Mouse (Mus musculus) cortical plate, adult 2 months (tissue): Measurements from ENCODE around the gene Zfp148. TPM values are rescaled to one million over a fixed set of nuclear protein-coding genes. Genes with fewer than 3 reads are reported as not detected.

ENCODE experiments used
- H3K27ac ChIP-seq: fragments of 200-500 bp; 2 replicates; pipeline ENCODE4 v1.5.1; 2012; ENCODE audit warnings: low read length, control low read depth, inconsistent platforms; ENCODE audit not compliant: insufficient read depth
- H3K4me1 ChIP-seq: fragments of 200-500 bp; 2 replicates; pipeline ENCODE4 v1.6.1; 2011; ENCODE audit warnings: low read length; ENCODE audit not compliant: control insufficient read depth, insufficient read depth
- H3K4me3 ChIP-seq: fragments of 200-500 bp; 2 replicates; pipeline ENCODE4 v1.5.1; 2011; ENCODE audit warnings: mild to moderate bottlenecking, low read length, control low read depth; ENCODE audit not compliant: insufficient read depth
- CTCF ChIP-seq: fragments of 200-500 bp; IDR thresholded peaks from 2 replicates; pipeline ENCODE4 v1.5.1; 2011; ENCODE audit warnings: mild to moderate bottlenecking, control low read depth, low read length; ENCODE audit not compliant: insufficient read depth; ENCODE audit errors: extremely low read depth
- POLR2A ChIP-seq: fragments of 200-500 bp; IDR thresholded peaks from 2 replicates; pipeline ENCODE4 v1.6.1; 2011; ENCODE audit warnings: mild to moderate bottlenecking, low read length, control low read depth; ENCODE audit not compliant: insufficient read depth; ENCODE audit errors: extremely low read depth
- polyA plus RNA-seq: library from polyadenylated mRNA; depleted of rRNA; stranded (reverse); fragments of >200 nt; gene quantifications from 2 replicates; pipeline ENCODE4 v1.2.3, GENCODE M21; 2012

The Zfp148 gene
- polyA plus RNA-seq, 1 experiment: 35.5 TPM

- Histone ChIP-seq H3K27ac (no peak overlapping the region), H3K4me3 (no peak overlapping the region), H3K4me1 (peaks cover 7% of the 10 kb centered on the region; the same call in 1 of the 2 replicates)
- TF ChIP-seq POLR2A: no peak
- TF ChIP-seq CTCF: no peak
Measured at GRCm38 (mm10) chr16:33517627-33518026, 137.0 kb downstream of the Zfp148 start.

GRCm38 (mm10) chr16:33518236-33518635 is 137.6 kb downstream of the Zfp148 start:
- no peak overlapping the region for H3K27ac ChIP-seq
- H3K4me3 ChIP-seq: no peak overlapping the region
- TF ChIP-seq CTCF: no peak
- TF ChIP-seq POLR2A: no peak
- H3K4me1 ChIP-seq: peaks cover 7% of the 10 kb centered on the region; the same call in 1 of the 2 replicates

- Histone ChIP-seq H3K4me3 (no peak overlapping the region), H3K4me1 (peaks cover 7% of the 10 kb centered on the region; the same call in 1 of the 2 replicates), H3K27ac (no peak overlapping the region)
- TF ChIP-seq CTCF (no peak), POLR2A (no peak)
Measured at GRCm38 (mm10) chr16:33519916-33520568, 139.4 kb downstream of the Zfp148 start.

GRCm38 (mm10) chr16:33522516-33522915 is 141.9 kb downstream of the Zfp148 start:
- H3K4me3 ChIP-seq: no peak overlapping the region
- H3K27ac ChIP-seq: no peak overlapping the region
- 0 out of 2 replicates have a peak, but pooled peaks cover 1% of the 10 kb centered on the region for H3K4me1 ChIP-seq
- TF ChIP-seq CTCF (no peak), POLR2A (no peak)

GRCm38 (mm10) chr16:33523571-33523970 is 142.9 kb downstream of the Zfp148 start:
- no peak overlapping the region for H3K4me3 ChIP-seq
- TF ChIP-seq POLR2A: no peak
- TF ChIP-seq CTCF: no peak
- no peak overlapping the region for H3K27ac ChIP-seq
- H3K4me1 ChIP-seq: 0 out of 2 replicates have a peak, but pooled peaks cover 1% of the 10 kb centered on the region

GRCm38 (mm10) chr16:33529502-33530454 is 149.1 kb downstream of the Zfp148 start:
- Histone ChIP-seq H3K4me3 (no peak overlapping the region), H3K27ac (no peak overlapping the region), H3K4me1 (no peaks in the 10 kb centered on the region; the same call in 1 of the 2 replicates)
- no peak for TF ChIP-seq POLR2A
- no peak for TF ChIP-seq CTCF

- TF ChIP-seq POLR2A (no peak), CTCF (no peak)
- Histone ChIP-seq H3K4me3 (no peak overlapping the region), H3K4me1 (no peaks in the 10 kb centered on the region; the same call in 1 of the 2 replicates), H3K27ac (no peak overlapping the region)
Measured at GRCm38 (mm10) chr16:33531184-33531583, 150.5 kb downstream of the Zfp148 start.

GRCm38 (mm10) chr16:33536456-33536855 is 155.8 kb downstream of the Zfp148 start:
- Histone ChIP-seq H3K4me3 (no peak overlapping the region), H3K27ac (no peak overlapping the region), H3K4me1 (no peaks in the 10 kb centered on the region)
- TF ChIP-seq CTCF: no peak
- TF ChIP-seq POLR2A: no peak

GRCm38 (mm10) chr16:33537499-33538225 is 157.0 kb downstream of the Zfp148 start:
- H3K4me3 ChIP-seq: no peak overlapping the region
- H3K27ac ChIP-seq: no peak overlapping the region
- TF ChIP-seq CTCF (no peak), POLR2A (no peak)
- no peaks in the 10 kb centered on the region for H3K4me1 ChIP-seq
